Mouse (Mus musculus): ENCODE results near the gene Dnajb8. TPM values are rescaled to one million over a fixed set of nuclear protein-coding genes. Genes with fewer than 3 reads are reported as not detected.

Gene Dnajb8
- polyA plus RNA-seq, 1 experiment from 2014 or later: not detected

GRCm38 (mm10) chr6:88236513-88236912 is 14.4 kb downstream of the Dnajb8 start:
- peak overlapping the region; percentile 46 for H3K4me2 ChIP-seq (replicated peaks)
- H3K9ac ChIP-seq: no peak overlapping the region
- peaks cover 5% of the 10 kb centered on the region for H3K4me1 ChIP-seq
- no peak overlapping the region for H3K27ac ChIP-seq
- H3K36me3 ChIP-seq: no peaks in the 10 kb centered on the region
- 18% methylated on average over 7 of the region's 7 CpGs for WGBS
- H3K9me3 ChIP-seq: no peaks in the 10 kb centered on the region
- H3K27me3 ChIP-seq: peaks cover 45% of the 10 kb centered on the region
- ATAC-seq (ENCODE audit: insufficient number of reproducible peaks, insufficient read depth, low FRiP score, low TSS enrichment): no peak
- no peak overlapping the region for H3K4me3 ChIP-seq

- Histone ChIP-seq H3K27me3 (peaks cover 22% of the 10 kb centered on the region), H3K4me2 (replicated peaks) (no peak overlapping the region), H3K9me3 (no peaks in the 10 kb centered on the region), H3K36me3 (no peaks in the 10 kb centered on the region), H3K4me3 (no peak overlapping the region), H3K4me1 (peaks cover 13% of the 10 kb centered on the region; the same call in 1 of the 2 replicates), H3K27ac (no peak overlapping the region), H3K9ac (no peak overlapping the region)
- ATAC-seq (ENCODE audit: insufficient number of reproducible peaks, insufficient read depth, low FRiP score, low TSS enrichment): no peak
- 2% methylated on average over 15 of the region's 15 CpGs for WGBS
These were observed 20.5 kb downstream of the Dnajb8 start for GRCm38 (mm10) chr6:88242604-88243003.

GRCm38 (mm10) chr6:88249231-88249630 is 27.2 kb downstream of the Dnajb8 start:
- H3K4me3 ChIP-seq: no peak overlapping the region
- no peak overlapping the region for H3K4me2 ChIP-seq (replicated peaks)
- WGBS: 93% methylated on average over 1 of the region's 1 CpGs
- H3K27me3 ChIP-seq: no peaks in the 10 kb centered on the region
- no peak overlapping the region for H3K27ac ChIP-seq
- H3K36me3 ChIP-seq: no peaks in the 10 kb centered on the region
- no peak overlapping the region for H3K9ac ChIP-seq
- H3K9me3 ChIP-seq: no peaks in the 10 kb centered on the region
- peaks cover 7% of the 10 kb centered on the region; the same call in 1 of the 2 replicates for H3K4me1 ChIP-seq
- no peak for ATAC-seq (ENCODE audit: insufficient number of reproducible peaks, insufficient read depth, low FRiP score, low TSS enrichment)

- WGBS: 80% methylated on average over 1 of the region's 1 CpGs
- H3K4me2 ChIP-seq (replicated peaks): no peak overlapping the region
- no peak for ATAC-seq (ENCODE audit: insufficient number of reproducible peaks, insufficient read depth, low FRiP score, low TSS enrichment)
These were observed 29.3 kb downstream of the Dnajb8 start for GRCm38 (mm10) chr6:88251396-88251795.

GRCm38 (mm10) chr6:88251798-88252478 is 29.9 kb downstream of the Dnajb8 start:
- no peak overlapping the region for H3K27ac ChIP-seq
- no peak for ATAC-seq (ENCODE audit: insufficient number of reproducible peaks, insufficient read depth, low FRiP score, low TSS enrichment)
- no peaks in the 10 kb centered on the region for H3K27me3 ChIP-seq
- H3K4me2 ChIP-seq (replicated peaks): no peak overlapping the region
- H3K4me1 ChIP-seq: peaks cover under 1% of the 10 kb centered on the region; the same call in 1 of the 2 replicates
- H3K36me3 ChIP-seq: peaks cover 7% of the 10 kb centered on the region; the same call in 1 of the 2 replicates
- H3K9me3 ChIP-seq: no peaks in the 10 kb centered on the region
- WGBS: 81% methylated on average over 7 of the region's 7 CpGs
- no peak overlapping the region for H3K9ac ChIP-seq
- H3K4me3 ChIP-seq: no peak overlapping the region

More at GRCm38 (mm10) chr6:88251396-88251795, 29.3 kb downstream of the Dnajb8 start:
- Histone ChIP-seq H3K9ac (no peak overlapping the region), H3K9me3 (no peaks in the 10 kb centered on the region), H3K27ac (no peak overlapping the region), H3K36me3 (0 out of 2 replicates have a peak, but pooled peaks cover 2% of the 10 kb centered on the region), H3K4me1 (peaks cover 6% of the 10 kb centered on the region; the same call in 1 of the 2 replicates), H3K27me3 (no peaks in the 10 kb centered on the region), H3K4me3 (no peak overlapping the region)

- no peak for ATAC-seq (ENCODE audit: insufficient number of reproducible peaks, insufficient read depth, low FRiP score, low TSS enrichment)
- H3K9me3 ChIP-seq: no peaks in the 10 kb centered on the region
- H3K9ac ChIP-seq: no peak overlapping the region
- no peak overlapping the region for H3K4me3 ChIP-seq
- H3K27ac ChIP-seq: no peak overlapping the region
- no peak overlapping the region for H3K4me2 ChIP-seq (replicated peaks)
- H3K4me1 ChIP-seq: no peaks in the 10 kb centered on the region
- H3K27me3 ChIP-seq: no peaks in the 10 kb centered on the region
- H3K36me3 ChIP-seq: peaks cover 17% of the 10 kb centered on the region
- 73% methylated on average over 6 of the region's 6 CpGs for WGBS
These were observed 32.0 kb downstream of the Dnajb8 start for GRCm38 (mm10) chr6:88254082-88254481.

GRCm38 (mm10) chr6:88255435-88255834 is 33.4 kb downstream of the Dnajb8 start:
- Histone ChIP-seq H3K4me2 (replicated peaks) (no peak overlapping the region), H3K27ac (no peak overlapping the region), H3K9ac (no peak overlapping the region), H3K27me3 (no peaks in the 10 kb centered on the region), H3K9me3 (no peaks in the 10 kb centered on the region), H3K36me3 (peaks cover 17% of the 10 kb centered on the region), H3K4me1 (no peaks in the 10 kb centered on the region), H3K4me3 (no peak overlapping the region)
- ATAC-seq (ENCODE audit: insufficient number of reproducible peaks, insufficient read depth, low FRiP score, low TSS enrichment): no peak
- 71% methylated on average over 4 of the region's 4 CpGs for WGBS

- no peak for ATAC-seq (ENCODE audit: insufficient number of reproducible peaks, insufficient read depth, low FRiP score, low TSS enrichment)
- Histone ChIP-seq H3K4me3 (no peak overlapping the region), H3K4me2 (replicated peaks) (no peak overlapping the region), H3K4me1 (peaks cover 4% of the 10 kb centered on the region), H3K27ac (no peak overlapping the region), H3K36me3 (peaks cover 17% of the 10 kb centered on the region), H3K9ac (no peak overlapping the region), H3K27me3 (no peaks in the 10 kb centered on the region), H3K9me3 (no peaks in the 10 kb centered on the region)
- 91% methylated on average over 3 of the region's 3 CpGs for WGBS
These were observed 37.6 kb downstream of the Dnajb8 start for GRCm38 (mm10) chr6:88259621-88260020.

- WGBS: 86% methylated on average over 3 of the region's 3 CpGs
- ATAC-seq (ENCODE audit: insufficient number of reproducible peaks, insufficient read depth, low FRiP score, low TSS enrichment): no peak
- no peak overlapping the region for H3K4me2 ChIP-seq (replicated peaks)
- no peak overlapping the region for H3K4me3 ChIP-seq
- H3K9me3 ChIP-seq: no peaks in the 10 kb centered on the region
- H3K36me3 ChIP-seq: peaks cover 17% of the 10 kb centered on the region
- no peak overlapping the region for H3K27ac ChIP-seq
- peaks cover 4% of the 10 kb centered on the region for H3K4me1 ChIP-seq
- no peak overlapping the region for H3K9ac ChIP-seq
- H3K27me3 ChIP-seq: no peaks in the 10 kb centered on the region
These were observed 38.6 kb downstream of the Dnajb8 start for GRCm38 (mm10) chr6:88260645-88261044.

- 48% methylated on average over 9 of the region's 9 CpGs for WGBS
- Histone ChIP-seq H3K27me3 (no peaks in the 10 kb centered on the region), H3K27ac (no peak overlapping the region), H3K4me2 (replicated peaks) (no peak overlapping the region), H3K36me3 (peaks cover 8% of the 10 kb centered on the region; the same call in 1 of the 2 replicates), H3K4me3 (no peak overlapping the region), H3K4me1 (peaks cover 4% of the 10 kb centered on the region), H3K9ac (no peak overlapping the region), H3K9me3 (no peaks in the 10 kb centered on the region)
- no peak for ATAC-seq (ENCODE audit: insufficient number of reproducible peaks, insufficient read depth, low FRiP score, low TSS enrichment)
These were observed 40.1 kb downstream of the Dnajb8 start for GRCm38 (mm10) chr6:88262160-88262559.

GRCm38 (mm10) chr6:88265355-88265754 is 43.3 kb downstream of the Dnajb8 start:
- no peak for ATAC-seq (ENCODE audit: insufficient number of reproducible peaks, insufficient read depth, low FRiP score, low TSS enrichment)
- H3K27ac ChIP-seq: no peak overlapping the region
- H3K4me3 ChIP-seq: no peak overlapping the region
- no peaks in the 10 kb centered on the region for H3K36me3 ChIP-seq
- H3K9me3 ChIP-seq: no peaks in the 10 kb centered on the region
- H3K4me1 ChIP-seq: peaks cover 4% of the 10 kb centered on the region
- WGBS: 96% methylated on average over 1 of the region's 1 CpGs
- no peak overlapping the region for H3K4me2 ChIP-seq (replicated peaks)
- H3K27me3 ChIP-seq: no peaks in the 10 kb centered on the region
- no peak overlapping the region for H3K9ac ChIP-seq

GRCm38 (mm10) chr6:88266055-88266454 is 44.0 kb downstream of the Dnajb8 start:
- no peak for ATAC-seq (ENCODE audit: insufficient number of reproducible peaks, insufficient read depth, low FRiP score, low TSS enrichment)
- H3K4me2 ChIP-seq (replicated peaks): no peak overlapping the region
- WGBS: 86% methylated on average over 3 of the region's 3 CpGs
- no peaks in the 10 kb centered on the region for H3K36me3 ChIP-seq
- no peaks in the 10 kb centered on the region for H3K9me3 ChIP-seq
- H3K27me3 ChIP-seq: no peaks in the 10 kb centered on the region
- peaks cover 4% of the 10 kb centered on the region for H3K4me1 ChIP-seq
- H3K9ac ChIP-seq: no peak overlapping the region
- no peak overlapping the region for H3K27ac ChIP-seq
- no peak overlapping the region for H3K4me3 ChIP-seq

Data from embryonic facial prominence, embryonic 12.5 days (tissue).